Mouse (Mus musculus) brown adipose tissue, adult 24 weeks (tissue): ENCODE data around the gene Prkch. TPM values are rescaled to one million over a fixed set of nuclear protein-coding genes. Genes with fewer than 3 reads are reported as not detected.

Experiments
- H3K27ac ChIP-seq: fragments of 200-500 bp; replicated peaks from 2 replicates; pipeline ENCODE4 v1.5.1; 2012; ENCODE audit warnings: low read depth, mild to moderate bottlenecking, low read length
- H3K4me1 ChIP-seq: fragments of 200-500 bp; 2 replicates; pipeline ENCODE4 v1.6.1; 2012; ENCODE audit warnings: low read length, mixed read lengths; ENCODE audit not compliant: control insufficient read depth, insufficient read depth, insufficient read length
- H3K4me3 ChIP-seq: fragments of 200-500 bp; 2 replicates; pipeline ENCODE4 v1.5.1; 2012; ENCODE audit warnings: low read depth, mild to moderate bottlenecking, low read length, moderate library complexity; ENCODE audit not compliant: insufficient read depth
- polyA plus RNA-seq: library from polyadenylated mRNA; stranded (reverse); fragments of >200 nt; gene quantifications from 2 replicates; pipeline ENCODE4 v1.2.4, GENCODE M21; 2012; ENCODE audit not compliant: missing spikeins, insufficient read depth, insufficient read length

Gene Prkch
- polyA plus RNA-seq, 1 experiment, result 2.7 TPM

DNA sequence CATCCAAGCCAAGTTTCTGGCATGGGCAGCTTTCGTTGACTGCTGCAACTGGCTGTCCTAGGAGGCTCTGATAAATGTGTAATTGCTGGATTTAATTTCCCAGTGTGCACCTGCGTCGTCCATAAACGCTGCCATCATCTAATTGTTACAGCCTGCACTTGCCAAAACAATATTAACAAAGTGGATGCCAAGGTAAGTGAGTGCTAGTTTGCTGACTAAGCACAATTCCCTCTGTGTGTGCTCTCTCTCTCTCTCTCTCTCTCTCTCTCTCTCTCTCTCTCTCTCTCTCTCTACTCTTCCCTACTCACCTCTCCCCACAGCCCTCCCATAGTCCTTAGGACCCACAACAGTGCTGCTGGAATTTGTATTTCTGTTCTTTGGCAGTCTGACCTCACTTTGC lies 111.5 kb downstream of the Prkch start:
- no peak overlapping the region for H3K27ac ChIP-seq
- no peak overlapping the region for H3K4me3 ChIP-seq
- H3K4me1 ChIP-seq, result 0 out of 2 replicates have a peak, but pooled peaks cover 3% of the 10 kb centered on the region

DNA sequence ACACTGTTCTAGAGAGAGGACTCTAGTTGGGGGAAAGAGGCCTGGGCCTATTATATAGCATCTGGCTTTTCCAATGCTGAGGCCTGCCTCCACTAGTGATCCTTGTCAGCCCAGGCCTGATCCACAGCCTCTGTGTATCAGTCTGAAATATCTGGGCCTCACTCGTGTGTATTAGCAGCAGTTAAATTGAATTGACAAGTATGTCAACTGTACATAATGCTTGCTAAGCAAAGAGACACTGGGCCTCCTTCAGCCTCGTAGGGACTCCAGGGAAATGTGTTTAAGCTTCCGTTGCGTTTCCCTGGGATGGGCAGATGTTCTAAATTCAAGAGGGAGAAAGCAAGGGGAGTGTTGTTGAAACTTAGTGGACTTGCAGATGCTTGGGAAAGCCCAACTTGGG lies 112.3 kb downstream of the Prkch start:
- no peak overlapping the region for H3K27ac ChIP-seq
- 0 out of 2 replicates have a peak, but pooled peaks cover 3% of the 10 kb centered on the region for H3K4me1 ChIP-seq
- H3K4me3 ChIP-seq, result no peak overlapping the region

DNA sequence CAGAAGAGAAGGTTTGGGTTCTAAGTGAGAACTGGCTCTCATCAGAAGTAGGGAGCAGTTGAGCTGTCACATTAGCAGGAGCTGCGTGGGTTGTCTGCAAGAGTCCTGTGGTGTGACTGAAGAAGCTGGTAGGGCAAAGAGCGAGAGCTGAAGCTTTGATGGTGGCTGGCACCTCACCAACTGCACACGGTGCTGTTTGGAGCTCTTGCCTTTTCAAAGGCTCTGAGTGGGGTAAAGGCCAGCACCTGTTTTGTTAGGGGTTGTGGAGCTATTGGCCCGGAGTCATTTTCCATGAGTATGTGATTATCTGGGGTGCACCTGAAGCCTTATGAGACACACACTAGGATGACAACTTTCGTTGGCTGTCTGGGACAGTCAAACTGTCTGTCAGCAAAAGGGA lies 113.8 kb downstream of the Prkch start:
- H3K27ac ChIP-seq, result no peak overlapping the region
- no peak overlapping the region for H3K4me3 ChIP-seq
- H3K4me1 ChIP-seq, result no peaks in the 10 kb centered on the region

DNA sequence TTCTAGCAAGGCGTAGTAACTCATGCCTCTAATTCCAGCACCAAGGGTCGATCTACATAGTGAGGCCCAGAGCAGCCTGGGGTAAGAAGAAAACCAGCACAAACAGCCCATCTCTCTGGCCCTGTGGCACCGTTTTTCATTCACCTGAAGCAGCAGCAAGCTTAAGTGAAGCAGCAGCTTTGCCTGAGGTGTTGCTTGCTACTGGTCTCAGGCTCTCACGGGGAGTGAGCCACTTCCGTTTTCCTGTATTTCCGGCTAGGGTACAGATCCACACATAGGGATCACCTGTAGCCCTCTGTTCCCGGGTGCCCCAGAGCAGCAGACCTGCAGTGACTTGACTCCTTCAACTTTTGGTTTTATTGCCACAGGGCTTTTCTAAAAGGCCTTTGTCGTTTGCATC lies 114.2 kb downstream of the Prkch start:
- Histone ChIP-seq H3K4me3 (no peak overlapping the region), H3K4me1 (no peaks in the 10 kb centered on the region), H3K27ac (no peak overlapping the region)

DNA sequence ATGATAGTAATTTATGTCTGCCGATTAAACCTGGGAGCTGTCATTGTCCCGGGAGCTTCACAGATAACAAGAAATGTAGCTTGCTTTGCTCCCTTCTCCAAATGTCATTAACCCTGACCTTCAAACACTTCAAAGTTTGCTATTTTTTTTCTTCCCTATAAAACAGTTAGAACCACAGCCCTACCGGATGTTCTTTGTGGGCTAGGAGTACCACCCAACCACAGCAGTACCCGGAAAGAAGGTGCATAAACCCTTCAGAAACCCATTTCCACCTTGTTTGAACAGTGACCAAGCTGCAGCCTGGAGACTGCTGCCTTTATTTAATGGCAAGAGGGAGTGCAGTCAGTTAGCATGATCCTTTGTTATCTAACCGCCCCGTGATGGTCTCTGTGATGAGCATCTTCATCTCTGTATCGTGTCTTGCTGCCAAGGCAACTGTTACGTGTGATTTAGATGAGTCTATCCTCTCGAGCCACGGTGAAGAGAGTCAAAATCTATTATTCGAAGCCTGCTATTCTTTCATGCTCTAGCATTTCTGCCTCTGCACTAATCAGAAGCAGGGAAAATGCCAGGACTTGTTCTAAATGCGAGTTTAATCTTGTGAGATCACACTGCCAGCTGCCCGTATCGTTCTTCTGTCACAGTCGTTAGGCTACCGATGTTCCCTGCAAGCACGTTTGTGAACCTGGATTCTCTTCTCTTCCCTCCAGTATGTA lies 115.0 kb downstream of the Prkch start:
- Histone ChIP-seq H3K27ac (no peak overlapping the region), H3K4me3 (no peak overlapping the region)

DNA sequence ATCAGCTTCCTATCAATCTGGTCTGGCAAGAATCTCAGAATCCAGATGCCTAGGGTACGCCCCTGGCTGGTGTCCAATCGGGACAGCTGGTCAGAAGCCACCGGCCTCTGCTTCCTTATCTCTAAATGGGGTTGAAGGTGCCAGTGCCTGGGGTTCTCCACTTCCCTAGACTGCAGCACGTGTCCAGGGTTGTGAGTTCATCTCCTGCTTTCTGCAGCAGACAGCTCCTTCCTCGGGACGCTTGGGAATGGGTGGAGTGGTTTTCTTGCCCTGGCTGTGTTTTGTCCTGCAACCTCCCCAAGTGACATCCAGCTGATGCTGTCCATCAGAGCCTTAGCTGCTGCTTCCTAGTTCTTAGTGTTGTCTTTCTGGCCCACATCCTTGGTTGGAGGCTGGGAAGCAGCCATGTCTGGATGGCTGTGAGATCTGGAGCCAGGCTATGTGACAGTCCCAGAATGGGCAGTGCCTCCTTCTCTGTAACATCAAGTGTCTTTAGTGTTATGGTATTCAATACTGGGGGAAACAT lies 116.0 kb downstream of the Prkch start:
- Histone ChIP-seq H3K4me1 (no peaks in the 10 kb centered on the region), H3K27ac (no peak overlapping the region), H3K4me3 (no peak overlapping the region)

More for the DNA sequence above, 115.0 kb downstream of the Prkch start:
- H3K4me1 ChIP-seq, result no peaks in the 10 kb centered on the region

DNA sequence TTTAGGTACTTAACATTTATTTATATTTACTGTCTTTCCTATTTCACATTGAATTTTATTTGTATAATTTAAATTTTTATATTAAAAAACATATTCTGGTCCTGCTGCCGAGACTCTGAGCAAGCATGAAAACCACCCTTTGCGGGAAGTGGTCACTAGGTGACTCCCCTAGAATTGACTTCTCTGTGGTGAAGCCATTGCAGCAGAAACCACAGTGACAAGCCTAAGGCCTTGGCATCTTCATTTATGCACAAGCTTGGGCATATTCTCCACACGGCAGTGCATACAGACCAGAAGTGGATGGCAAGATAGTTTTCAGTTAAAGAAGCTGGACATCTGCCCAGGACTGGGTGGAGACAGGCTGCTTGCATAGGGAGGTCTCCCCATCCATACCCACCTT lies 117.4 kb downstream of the Prkch start:
- H3K27ac ChIP-seq, result no peak overlapping the region
- no peak overlapping the region for H3K4me3 ChIP-seq
- H3K4me1 ChIP-seq, result no peaks in the 10 kb centered on the region

DNA sequence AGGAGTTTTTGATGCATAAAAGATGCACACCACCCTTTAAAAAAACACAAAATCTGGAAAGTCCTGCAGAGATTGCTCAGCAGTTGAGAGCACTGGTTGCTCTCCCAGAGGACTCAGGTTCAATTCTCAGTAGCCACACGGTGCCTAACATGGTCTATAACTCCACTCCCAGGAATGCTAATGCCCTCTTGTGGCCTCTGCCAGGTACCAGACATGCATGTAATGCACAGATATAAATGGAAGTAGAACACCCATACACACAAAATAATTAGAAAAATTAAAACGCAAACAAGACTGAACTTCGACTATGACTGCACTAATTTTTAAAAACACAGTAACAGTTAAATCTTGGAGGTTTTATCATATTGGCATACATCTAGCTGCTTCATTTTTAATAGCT lies 119.8 kb downstream of the Prkch start:
- H3K4me1 ChIP-seq, result no peaks in the 10 kb centered on the region
- no peak overlapping the region for H3K4me3 ChIP-seq
- no peak overlapping the region for H3K27ac ChIP-seq

DNA sequence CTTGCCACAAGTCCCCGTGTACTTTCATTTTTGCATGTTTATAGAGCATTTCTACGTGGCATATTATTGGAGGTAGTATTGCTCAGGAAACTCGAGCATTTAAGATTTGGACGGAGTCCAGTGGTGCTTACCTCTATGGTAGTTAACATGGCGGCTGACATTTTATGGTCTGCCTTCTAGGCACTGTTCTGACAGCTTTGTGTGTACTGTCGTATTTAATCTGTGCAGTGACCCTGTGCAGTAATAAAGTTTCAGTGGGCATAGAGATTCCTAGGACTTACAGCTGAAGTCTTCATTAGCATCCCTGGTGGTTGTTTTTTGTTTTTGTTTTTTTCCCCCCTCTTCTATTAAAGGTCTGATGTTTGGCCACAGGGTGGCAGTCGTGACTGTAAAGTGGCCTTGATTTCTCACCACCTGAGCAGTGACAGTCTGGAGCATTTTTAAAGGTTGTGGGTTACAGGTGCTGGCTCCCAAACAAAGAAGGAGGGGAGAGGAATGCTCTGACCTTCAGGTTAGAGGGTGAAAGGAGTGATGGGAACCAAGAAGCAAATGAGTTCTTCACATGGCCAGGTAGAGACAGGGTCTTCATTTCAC lies 120.6 kb downstream of the Prkch start:
- Histone ChIP-seq H3K27ac (no peak overlapping the region), H3K4me1 (no peaks in the 10 kb centered on the region), H3K4me3 (no peak overlapping the region)

DNA sequence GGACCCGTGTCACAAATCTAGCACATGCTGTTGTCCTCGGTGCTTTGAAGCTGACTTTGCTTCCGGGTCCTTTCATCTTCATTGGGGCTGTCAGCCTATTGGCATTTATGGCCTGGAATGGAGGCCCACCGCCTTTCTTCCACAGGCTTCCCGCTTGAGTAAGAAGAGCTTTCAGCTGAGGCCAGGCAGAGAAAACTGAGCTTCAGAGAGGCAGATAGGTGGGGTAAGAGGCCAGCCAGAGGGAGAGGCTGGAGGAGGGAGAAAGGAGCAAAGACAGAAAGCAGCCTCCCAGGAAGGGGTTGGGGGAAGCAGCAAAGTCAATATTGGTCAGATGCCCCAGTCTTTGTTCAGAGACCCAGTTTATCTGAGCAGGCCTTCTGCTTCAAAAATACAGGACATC lies 123.9 kb downstream of the Prkch start:
- Histone ChIP-seq H3K27ac (no peak overlapping the region), H3K4me3 (no peak overlapping the region), H3K4me1 (0 out of 2 replicates have a peak, but pooled peaks cover 4% of the 10 kb centered on the region)

DNA sequence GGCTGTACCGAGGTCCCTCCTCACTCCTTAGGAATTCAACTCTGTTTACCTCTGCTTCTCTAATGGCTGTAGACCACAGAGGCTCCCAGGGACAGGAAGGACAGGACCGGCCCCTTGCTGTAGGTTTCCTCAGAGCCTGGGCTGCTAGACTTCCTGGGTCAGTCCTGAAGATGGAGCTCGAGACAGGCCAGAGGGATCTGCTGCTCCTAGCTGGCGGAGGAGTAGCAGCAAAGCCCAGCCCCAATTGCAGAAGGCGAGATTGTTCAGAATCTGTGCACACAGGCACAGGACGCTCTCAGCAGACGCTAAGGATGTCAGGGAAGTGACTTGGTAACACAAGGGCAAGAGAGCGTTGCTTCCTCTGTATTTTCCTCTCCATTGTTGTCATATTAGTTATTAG lies 124.3 kb downstream of the Prkch start:
- H3K4me1 ChIP-seq, result 0 out of 2 replicates have a peak, but pooled peaks cover 4% of the 10 kb centered on the region
- no peak overlapping the region for H3K27ac ChIP-seq
- no peak overlapping the region for H3K4me3 ChIP-seq

DNA sequence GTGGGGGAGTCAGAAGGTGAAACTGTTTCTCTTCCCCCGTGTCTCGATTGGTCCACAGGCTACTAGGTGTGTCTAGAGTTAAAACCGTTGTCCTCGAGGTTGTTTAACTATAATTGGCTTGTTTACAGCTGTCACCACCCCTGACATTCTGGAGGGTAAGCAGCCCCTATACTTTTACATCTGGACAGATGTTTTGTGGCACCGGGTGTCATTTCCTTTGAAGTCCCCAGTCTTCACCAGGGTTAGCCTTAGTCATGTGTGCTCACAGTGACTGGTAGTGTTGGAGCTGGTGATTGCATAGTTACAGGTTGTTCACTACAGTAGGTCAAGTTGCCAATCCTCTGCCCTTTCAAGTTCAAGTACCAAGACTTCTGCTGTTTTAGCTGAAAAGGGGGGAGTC lies 126.2 kb downstream of the Prkch start:
- H3K4me3 ChIP-seq, result no peak overlapping the region

DNA sequence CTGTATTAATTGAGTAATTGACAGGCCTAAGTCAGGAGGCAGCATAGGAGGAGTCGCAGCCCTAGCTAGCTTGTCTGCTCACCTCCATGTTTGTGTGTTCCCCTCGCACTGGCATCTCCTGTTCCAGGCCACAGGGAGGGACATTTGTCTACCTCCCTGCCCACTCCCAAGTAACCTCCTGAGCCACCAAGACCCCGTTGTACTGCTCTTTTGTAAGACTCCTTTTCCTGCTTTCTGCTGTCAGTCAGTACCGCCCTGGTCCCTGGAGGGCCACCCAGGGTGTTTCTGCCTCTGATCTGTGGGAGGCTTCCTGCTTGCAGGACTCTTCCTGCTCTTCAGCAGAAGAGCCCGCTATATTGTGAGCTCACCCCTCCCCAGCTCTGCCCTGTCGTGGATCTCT lies 127.5 kb downstream of the Prkch start:
- peaks cover 8% of the 10 kb centered on the region; the same call in 1 of the 2 replicates for H3K4me1 ChIP-seq
- H3K4me3 ChIP-seq, result no peak overlapping the region
- no peak overlapping the region for H3K27ac ChIP-seq

More for the DNA sequence above, 126.2 kb downstream of the Prkch start:
- H3K4me1 ChIP-seq, result peaks cover 8% of the 10 kb centered on the region; the same call in 1 of the 2 replicates
- H3K27ac ChIP-seq, result no peak overlapping the region

DNA sequence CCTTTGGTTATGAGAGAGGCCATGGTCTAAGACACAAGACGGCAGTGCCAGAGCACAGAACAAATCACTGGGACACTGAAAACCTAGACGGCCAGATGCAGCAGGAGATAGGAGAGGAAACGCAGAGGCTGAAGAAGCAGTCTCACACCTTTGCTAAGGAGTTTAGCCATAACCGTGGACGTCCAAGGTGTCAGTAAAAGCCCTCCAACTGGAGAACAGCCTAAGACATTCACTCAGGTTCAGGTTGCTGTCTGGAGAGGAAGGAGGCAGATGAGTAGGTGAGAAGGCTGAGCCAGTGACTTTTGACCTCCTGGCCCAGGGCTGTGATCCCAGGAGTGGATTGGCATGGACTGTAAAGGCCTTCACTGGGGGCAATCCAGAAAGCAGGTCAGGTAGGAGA lies 130.0 kb downstream of the Prkch start:
- Histone ChIP-seq H3K27ac (no peak overlapping the region), H3K4me3 (no peak overlapping the region), H3K4me1 (peaks cover 8% of the 10 kb centered on the region; the same call in 1 of the 2 replicates)

DNA sequence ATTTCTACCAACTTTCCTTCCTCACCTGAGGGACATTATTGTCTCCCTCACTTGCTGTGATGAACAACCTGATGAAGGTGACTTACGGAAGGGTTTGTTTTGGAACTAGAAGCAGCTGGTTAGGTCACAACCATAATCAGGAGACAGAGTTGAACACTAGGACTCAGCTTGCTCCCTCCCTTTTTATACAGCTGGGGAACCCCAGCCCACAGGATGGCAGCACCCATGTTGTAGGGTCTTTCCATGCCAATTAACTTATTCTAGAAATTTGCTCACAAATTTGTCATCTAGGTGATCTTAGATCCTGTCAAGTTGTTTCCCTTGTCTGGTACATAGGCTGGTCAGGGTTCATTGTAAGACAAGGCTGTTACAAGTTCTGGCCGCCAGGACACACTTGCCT lies 130.7 kb downstream of the Prkch start:
- H3K27ac ChIP-seq, result no peak overlapping the region
- peaks cover 8% of the 10 kb centered on the region; the same call in 1 of the 2 replicates for H3K4me1 ChIP-seq
- no peak overlapping the region for H3K4me3 ChIP-seq
